Mouse (Mus musculus) E14TG2a.4 (cell line): ENCODE measurements around the gene Cops4.

Source experiments
- H3K27me3 ChIP-seq: 2 replicates; pipeline ENCODE4 v1.6.1; 2014; ENCODE audit warnings: low read length, control low read depth; ENCODE audit not compliant: insufficient read depth
- H3K36me3 ChIP-seq: 2 replicates; pipeline ENCODE4 v1.6.1; 2014; ENCODE audit warnings: low read length, control low read depth; ENCODE audit not compliant: insufficient read depth
- H3K4me1 ChIP-seq: replicated peaks from 2 replicates; pipeline ENCODE4 v1.6.1; 2014; ENCODE audit warnings: low read depth, low read length, control low read depth
- H3K4me3 ChIP-seq: replicated peaks from 2 replicates; pipeline ENCODE4 v1.5.1; 2014; ENCODE audit warnings: mild to moderate bottlenecking, low read length
- H3K9me3 ChIP-seq: 2 replicates; pipeline ENCODE4 v1.6.1; 2014; ENCODE audit warnings: low read length, control low read depth
- CTCF ChIP-seq: conservative IDR thresholded peaks from 2 replicates; pipeline ENCODE4 v1.5.1; 2014; ENCODE audit warnings: low read length
- NANOG ChIP-seq: IDR thresholded peaks from 2 replicates; pipeline ENCODE4 v1.6.1; 2014; ENCODE audit warnings: borderline replicate concordance, low read length, mixed read lengths
- POU5F1 ChIP-seq: IDR thresholded peaks from 2 replicates; pipeline ENCODE4 v1.6.1; 2014; ENCODE audit warnings: low read length, borderline replicate concordance

Gene Cops4

DNA sequence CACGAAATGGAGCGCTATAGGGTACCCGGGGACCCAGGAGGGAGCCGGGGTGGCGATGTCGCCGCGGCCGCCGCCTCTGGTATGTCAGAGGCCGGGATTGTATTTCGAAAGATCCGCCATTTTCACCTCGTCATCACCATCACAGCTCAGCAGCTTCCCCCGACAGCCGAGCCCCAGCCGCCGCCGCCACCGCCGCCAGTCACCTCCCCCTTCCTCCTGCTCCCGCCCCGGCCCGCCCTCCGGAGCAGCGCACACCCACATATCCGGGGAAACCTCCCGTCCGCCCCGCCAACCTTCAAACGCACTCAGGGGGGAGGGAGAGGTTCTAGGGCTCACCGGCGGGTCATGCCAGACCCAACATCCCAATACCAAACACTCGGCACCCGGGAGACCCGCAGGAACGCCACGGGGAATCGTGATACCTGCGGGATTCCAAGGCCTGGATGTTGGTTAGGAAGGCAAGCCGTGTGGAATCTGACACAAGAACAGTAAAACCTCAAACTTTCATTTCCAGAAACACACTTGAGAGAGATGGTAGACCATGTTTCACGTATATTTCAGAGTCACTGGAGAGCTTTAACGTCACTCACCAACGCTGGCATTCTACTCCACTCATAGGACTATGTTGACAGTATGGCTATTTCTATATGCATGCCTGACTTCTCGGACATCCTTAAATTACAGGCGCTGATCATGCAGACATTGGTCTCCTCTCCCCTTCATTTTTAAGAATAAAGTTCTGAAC is 19.5 kb upstream of the Cops4 start:
- Histone ChIP-seq H3K4me3 (peak overlapping the region; percentile 90), H3K27me3 (no peaks in the 10 kb centered on the region), H3K4me1 (peaks cover 37% of the 10 kb centered on the region), H3K9me3 (no peaks in the 10 kb centered on the region), H3K36me3 (no peaks in the 10 kb centered on the region)
- TF ChIP-seq NANOG, result no peak
- TF ChIP-seq POU5F1, result no peak
- TF ChIP-seq CTCF, result no peak

DNA sequence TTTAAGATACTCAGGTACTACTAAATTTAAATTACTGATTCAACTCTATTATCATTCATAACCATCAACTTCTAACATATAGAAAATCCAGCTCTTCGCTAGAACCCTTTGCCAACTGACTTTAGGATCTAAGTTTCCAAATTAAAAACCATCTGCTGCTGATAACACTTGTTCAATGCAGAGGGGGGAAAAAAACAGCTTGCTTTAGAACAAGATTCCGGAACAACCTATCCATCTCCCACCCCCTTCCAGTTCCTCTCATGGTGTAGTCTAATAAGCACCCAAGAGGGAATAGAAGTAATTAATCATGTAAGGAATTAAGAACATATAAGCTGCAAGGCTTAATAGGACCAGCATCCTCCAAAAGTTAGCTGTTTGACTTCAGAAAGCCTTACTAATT is 18.9 kb upstream of the Cops4 start:
- H3K27me3 ChIP-seq, result no peaks in the 10 kb centered on the region
- no peaks in the 10 kb centered on the region for H3K9me3 ChIP-seq
- H3K4me1 ChIP-seq, result peaks cover 36% of the 10 kb centered on the region
- peak overlapping the region; percentile 90 for H3K4me3 ChIP-seq
- H3K36me3 ChIP-seq, result no peaks in the 10 kb centered on the region
- TF ChIP-seq POU5F1, result no peak
- no peak for TF ChIP-seq CTCF
- no peak for TF ChIP-seq NANOG

GRCm38 (mm10) chr5:100499831-100500304 is 18.2 kb upstream of the Cops4 start:
- Histone ChIP-seq H3K36me3 (no peaks in the 10 kb centered on the region), H3K4me1 (peaks cover 33% of the 10 kb centered on the region), H3K9me3 (no peaks in the 10 kb centered on the region), H3K4me3 (peak overlapping the region; percentile 90), H3K27me3 (no peaks in the 10 kb centered on the region)
- TF ChIP-seq NANOG (no peak), POU5F1 (no peak), CTCF (no peak)

DNA sequence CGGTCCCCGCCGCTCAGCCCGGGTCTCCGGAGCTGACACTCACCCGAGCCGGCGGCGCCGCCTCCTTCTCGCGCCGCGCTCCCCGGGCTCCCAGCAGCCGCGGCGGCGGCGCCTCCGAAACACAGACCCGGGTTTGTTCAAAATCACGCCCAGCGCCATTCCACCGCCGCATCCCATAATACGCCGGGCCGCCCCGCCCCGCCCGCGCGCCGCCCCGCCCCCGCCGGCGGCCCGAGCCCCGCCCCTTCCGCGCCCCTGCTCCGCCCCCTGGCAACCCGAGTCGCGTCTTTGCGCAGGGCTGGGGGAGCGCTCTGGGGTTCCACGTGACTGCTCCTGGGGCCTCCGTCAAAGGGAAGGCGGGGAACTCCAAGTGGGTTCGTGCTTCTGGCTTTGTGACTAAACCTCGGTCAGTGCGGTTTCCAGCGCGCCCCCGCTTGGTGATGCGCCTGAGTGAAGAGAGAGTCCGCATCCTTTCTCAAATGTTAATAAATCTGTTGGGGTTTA is 17.6 kb upstream of the Cops4 start, which contains the start of gene Lin54:
Gene Lin54, minus strand, starts transcription at position 182 of the 504 bp plus-strand sequence.
- H3K9me3 ChIP-seq, result no peaks in the 10 kb centered on the region
- H3K27me3 ChIP-seq, result no peaks in the 10 kb centered on the region
- H3K4me1 ChIP-seq, result peaks cover 33% of the 10 kb centered on the region
- no peaks in the 10 kb centered on the region for H3K36me3 ChIP-seq
- TF ChIP-seq NANOG (no peak), POU5F1 (no peak), CTCF (no peak)
- H3K4me3 ChIP-seq, result peak within 1 kb of the TSS; percentile 90

DNA sequence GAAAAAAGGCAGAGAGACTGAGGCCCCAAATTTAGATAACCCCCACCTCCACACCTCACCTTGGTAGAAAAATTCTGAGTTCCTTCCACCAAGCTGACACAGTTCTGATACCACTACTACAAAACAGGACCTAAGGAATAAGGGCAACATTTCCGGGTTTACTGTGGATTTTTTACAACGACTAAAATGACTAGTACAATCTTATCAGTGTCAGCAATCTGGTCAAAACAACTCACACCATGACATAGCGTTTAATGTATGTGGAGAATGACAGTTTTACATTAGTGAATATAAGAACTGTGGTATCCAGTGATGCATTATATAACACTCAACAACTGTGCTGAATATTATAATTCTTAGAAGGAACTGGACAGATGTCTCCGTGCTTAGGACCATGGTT is 16.8 kb upstream of the Cops4 start:
- TF ChIP-seq NANOG (no peak), POU5F1 (no peak), CTCF (no peak)
- H3K4me1 ChIP-seq, result peaks cover 29% of the 10 kb centered on the region

GRCm38 (mm10) chr5:100509247-100509646 is 8.9 kb upstream of the Cops4 start:
- no peak overlapping the region for H3K4me3 ChIP-seq
- peaks cover 7% of the 10 kb centered on the region; the same call in 1 of the 2 replicates for H3K4me1 ChIP-seq
- H3K9me3 ChIP-seq, result no peaks in the 10 kb centered on the region
- H3K36me3 ChIP-seq, result no peaks in the 10 kb centered on the region
- peaks cover 10% of the 10 kb centered on the region; the same call in 1 of the 2 replicates for H3K27me3 ChIP-seq
- TF ChIP-seq POU5F1 (no peak), CTCF (no peak), NANOG (no peak)

More for the DNA sequence above, 16.8 kb upstream of the Cops4 start:
- Histone ChIP-seq H3K27me3 (no peaks in the 10 kb centered on the region), H3K36me3 (no peaks in the 10 kb centered on the region), H3K9me3 (no peaks in the 10 kb centered on the region), H3K4me3 (peak overlapping the region; percentile 68; the same call in 1 of the 2 replicates)

DNA sequence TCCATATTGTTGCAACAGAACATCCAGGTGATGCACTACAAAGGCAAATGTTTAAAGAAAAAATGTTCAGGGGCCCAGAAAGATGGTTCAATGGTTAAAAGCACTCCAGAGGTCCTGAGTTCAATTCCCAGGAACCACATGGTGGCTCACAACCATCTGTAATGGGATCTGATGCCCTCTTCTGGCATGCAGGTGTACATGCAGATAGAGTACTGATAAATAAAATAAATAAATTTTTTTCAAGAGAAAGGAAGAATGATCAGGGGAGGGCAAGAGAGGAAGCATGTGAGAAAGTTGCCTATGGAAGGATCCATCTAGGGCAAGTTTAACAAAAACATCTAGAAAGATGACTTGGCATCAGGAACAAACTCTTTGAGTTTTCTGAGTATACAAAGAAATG is 5.5 kb upstream of the Cops4 start:
- TF ChIP-seq NANOG (no peak), CTCF (peak; percentile 32)
- H3K9me3 ChIP-seq, result no peaks in the 10 kb centered on the region
- peaks cover 10% of the 10 kb centered on the region; the same call in 1 of the 2 replicates for H3K4me1 ChIP-seq
- no peak overlapping the region for H3K4me3 ChIP-seq
- H3K27me3 ChIP-seq, result peaks cover 10% of the 10 kb centered on the region; the same call in 1 of the 2 replicates
- H3K36me3 ChIP-seq, result no peaks in the 10 kb centered on the region

GRCm38 (mm10) chr5:100519027-100519411 is 910 bp downstream of the Cops4 start:
- peaks cover 42% of the 10 kb centered on the region for H3K9me3 ChIP-seq
- TF ChIP-seq CTCF, result no peak
- TF ChIP-seq POU5F1, result no peak
- TF ChIP-seq NANOG, result no peak
- H3K4me3 ChIP-seq, result peak overlapping the region; percentile 91
- H3K27me3 ChIP-seq, result 0 out of 2 replicates have a peak, but pooled peaks cover 2% of the 10 kb centered on the region
- peaks cover 36% of the 10 kb centered on the region for H3K36me3 ChIP-seq
- peaks cover 12% of the 10 kb centered on the region for H3K4me1 ChIP-seq
